Mouse (Mus musculus) yolk sac, embryonic 10.5 days (tissue): ENCODE measurements around the gene Hspa1l.
"Not testable (repeated sequence)": the region's sequence is repeated elsewhere in the genome, so short reads cannot be mapped to it uniquely, and the experiment has no call there.

Source experiments
- DNase-seq: peaks from one replicate; pipeline ENCODE4 v3.0.0-alpha.2; 2017; ENCODE audit warnings: low spot score

Gene Hspa1l

GRCm38 (mm10) chr17:34977000-34977399 lies 4.5 kb downstream of the Hspa1l start:
- DNase-seq = no peak

DNA sequence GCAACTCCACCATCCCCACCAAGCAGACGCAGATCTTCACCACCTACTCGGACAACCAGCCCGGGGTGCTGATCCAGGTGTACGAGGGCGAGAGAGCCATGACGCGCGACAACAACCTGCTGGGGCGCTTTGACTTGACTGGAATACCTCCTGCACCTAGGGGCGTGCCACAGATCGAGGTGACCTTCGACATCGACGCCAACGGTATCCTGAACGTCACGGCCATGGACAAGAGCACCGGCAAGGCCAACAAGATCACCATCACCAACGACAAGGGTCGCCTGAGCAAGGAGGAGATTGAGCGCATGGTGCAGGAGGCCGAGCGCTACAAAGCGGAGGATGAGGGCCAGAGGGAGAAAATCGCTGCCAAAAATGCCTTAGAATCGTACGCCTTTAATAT lies 5.7 kb downstream of the Hspa1l start:
- DNase-seq = no peak

DNA sequence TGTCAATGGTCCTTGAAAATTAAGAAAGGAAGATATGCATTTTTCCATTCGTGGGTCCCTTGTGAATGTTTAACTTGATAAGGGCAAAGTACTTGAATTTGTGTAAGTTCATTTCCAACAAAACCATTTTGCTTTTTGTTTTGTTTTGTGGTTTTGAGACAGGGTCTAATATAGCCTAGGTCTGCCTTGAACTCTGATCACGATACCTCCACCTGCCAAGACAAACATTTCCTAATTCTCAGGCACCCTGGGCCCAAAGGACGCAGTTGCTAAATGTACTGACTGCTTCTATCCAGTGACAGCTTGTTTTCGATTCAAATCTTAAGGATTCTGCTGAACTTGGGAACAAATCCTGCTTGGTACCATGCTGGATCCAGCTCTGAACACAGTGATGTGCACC lies 7.1 kb downstream of the Hspa1l start:
- peak; percentile 31 for DNase-seq

DNA sequence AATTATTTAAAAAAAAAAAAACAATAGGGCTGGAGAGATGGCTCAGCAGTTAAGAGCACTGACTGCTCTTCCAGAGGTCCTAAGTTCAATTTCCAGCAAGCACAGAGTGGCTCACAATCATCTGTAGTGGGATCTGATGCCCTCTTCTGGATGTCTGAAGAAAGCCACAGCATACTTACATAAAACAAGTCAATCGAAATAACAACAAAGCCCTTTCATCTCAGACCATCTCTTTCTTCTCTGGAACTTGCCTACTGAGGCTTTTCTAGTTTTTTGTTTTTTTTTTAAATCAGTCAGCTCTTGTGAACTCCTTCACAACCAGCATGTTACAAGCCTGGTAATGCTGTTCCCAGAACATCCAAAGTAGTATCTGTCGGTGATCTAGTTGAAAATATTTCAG lies 8.2 kb downstream of the Hspa1l start:
- DNase-seq = peak; percentile 72

- DNase-seq = peak; percentile 94
Observed at GRCm38 (mm10) chr17:34981690-34982180, 9.2 kb downstream of the Hspa1l start, which contains the start of gene Lsm2. TSS of gene Lsm2 (plus strand) at chr17:34981862.

DNA sequence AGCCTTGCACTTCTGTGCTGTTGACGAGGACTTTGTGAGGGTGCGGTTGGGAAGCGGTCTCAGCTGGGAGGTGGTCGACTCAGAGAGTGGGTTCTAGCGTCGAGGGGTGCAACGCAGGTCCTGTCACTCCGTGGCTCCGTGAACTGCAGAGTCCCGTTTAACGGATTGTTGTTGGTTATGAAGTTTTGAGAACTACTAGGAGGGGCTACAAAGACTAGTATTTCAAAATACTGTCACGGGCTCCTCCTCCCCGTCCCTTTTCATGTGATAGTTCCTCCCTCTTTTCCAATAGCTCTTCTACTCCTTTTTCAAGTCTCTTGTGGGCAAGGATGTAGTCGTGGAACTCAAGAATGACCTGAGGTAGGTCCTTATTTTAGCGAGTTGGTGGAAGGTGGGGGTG lies 9.8 kb downstream of the Hspa1l start:
- DNase-seq = no peak

DNA sequence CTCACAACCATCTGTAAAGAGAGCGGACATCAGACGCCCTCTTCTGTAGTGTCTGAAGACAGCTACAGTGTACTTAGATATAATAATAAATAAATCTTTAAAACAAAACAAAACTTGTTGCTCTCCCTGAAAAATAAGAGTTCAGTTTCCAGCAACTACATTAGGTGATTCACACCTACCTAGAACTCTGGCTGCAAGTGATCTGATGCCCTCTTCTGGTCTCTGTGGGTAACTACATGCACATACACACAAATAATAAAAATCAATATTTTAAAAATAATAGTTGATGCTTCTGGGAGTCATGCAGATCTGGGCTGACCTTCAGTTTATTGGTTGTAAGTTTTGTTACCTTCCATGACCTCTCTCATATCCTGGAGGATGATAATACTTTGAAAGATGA lies 11.7 kb downstream of the Hspa1l start:
- no peak for DNase-seq

- DNase-seq = no peak
Observed at GRCm38 (mm10) chr17:34994751-34995150, 22.2 kb downstream of the Hspa1l start.

DNA sequence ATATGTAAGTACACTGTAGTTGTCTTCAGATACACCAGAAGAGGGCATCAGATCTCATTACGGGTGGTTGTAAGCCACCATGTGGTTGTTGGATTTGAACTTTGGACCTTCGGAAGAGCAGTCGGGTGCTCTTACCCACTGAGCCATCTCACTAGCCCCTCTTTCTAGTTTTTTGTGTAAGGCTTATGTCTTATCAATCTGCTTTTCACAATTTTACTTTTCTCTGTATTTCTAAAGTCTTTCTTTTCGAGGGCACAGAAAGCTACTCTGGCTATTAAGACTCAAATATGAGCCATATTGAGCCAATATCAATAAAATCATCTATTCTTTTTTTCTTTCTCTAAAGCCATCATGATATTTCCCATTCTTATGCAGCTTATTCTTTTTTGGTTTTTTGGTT lies 22.7 kb downstream of the Hspa1l start:
- DNase-seq = not testable (repeated sequence)

GRCm38 (mm10) chr17:34995927-34996326 lies 23.4 kb downstream of the Hspa1l start:
- DNase-seq = not testable (repeated sequence)

DNA sequence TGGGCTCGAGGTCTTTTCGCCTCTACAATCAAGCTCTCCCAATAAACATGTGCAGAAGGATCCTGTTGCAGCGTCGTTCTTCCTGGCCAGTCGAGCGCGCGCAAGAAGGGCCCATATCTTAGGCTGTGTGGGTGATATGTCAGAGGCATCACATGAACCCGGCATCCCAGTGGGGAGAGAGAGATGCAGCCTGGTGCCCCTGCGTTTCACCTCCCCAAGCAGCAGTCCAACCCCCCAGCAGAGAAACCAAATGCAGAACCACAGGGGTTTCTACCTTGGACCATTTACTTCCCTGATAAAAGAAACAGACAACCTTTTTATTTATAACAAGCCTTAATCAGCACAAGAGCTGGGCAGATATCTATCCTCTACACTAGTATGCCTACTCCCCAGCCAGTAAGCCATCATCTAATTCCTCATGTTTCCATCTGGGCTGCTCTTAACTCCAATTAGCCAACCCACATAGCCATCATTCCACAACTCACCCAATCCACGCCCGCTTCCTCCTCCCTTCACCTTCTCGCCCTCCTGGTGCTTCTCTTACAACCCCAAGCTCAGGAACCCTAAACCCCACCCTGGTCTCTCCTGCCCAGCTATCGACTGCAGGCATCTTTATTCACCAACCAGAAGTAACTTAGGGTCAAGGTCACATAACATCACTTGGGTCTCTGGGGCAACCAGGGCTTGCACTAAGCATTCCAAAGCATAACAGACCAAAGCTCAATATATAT lies 24.1 kb downstream of the Hspa1l start:
- no peak for DNase-seq

GRCm38 (mm10) chr17:34997142-34997483 lies 24.6 kb downstream of the Hspa1l start:
- DNase-seq = no peak

GRCm38 (mm10) chr17:34998526-34999430 lies 26.3 kb downstream of the Hspa1l start:
- DNase-seq = no peak

GRCm38 (mm10) chr17:34999871-35000716 lies 27.6 kb downstream of the Hspa1l start:
- peak; percentile 39 for DNase-seq

- DNase-seq = peak; percentile 97
Observed at GRCm38 (mm10) chr17:35000717-35001451, 28.4 kb downstream of the Hspa1l start, which contains the start of gene Vars. TSS of gene Vars (plus strand) at chr17:35000987.

DNA sequence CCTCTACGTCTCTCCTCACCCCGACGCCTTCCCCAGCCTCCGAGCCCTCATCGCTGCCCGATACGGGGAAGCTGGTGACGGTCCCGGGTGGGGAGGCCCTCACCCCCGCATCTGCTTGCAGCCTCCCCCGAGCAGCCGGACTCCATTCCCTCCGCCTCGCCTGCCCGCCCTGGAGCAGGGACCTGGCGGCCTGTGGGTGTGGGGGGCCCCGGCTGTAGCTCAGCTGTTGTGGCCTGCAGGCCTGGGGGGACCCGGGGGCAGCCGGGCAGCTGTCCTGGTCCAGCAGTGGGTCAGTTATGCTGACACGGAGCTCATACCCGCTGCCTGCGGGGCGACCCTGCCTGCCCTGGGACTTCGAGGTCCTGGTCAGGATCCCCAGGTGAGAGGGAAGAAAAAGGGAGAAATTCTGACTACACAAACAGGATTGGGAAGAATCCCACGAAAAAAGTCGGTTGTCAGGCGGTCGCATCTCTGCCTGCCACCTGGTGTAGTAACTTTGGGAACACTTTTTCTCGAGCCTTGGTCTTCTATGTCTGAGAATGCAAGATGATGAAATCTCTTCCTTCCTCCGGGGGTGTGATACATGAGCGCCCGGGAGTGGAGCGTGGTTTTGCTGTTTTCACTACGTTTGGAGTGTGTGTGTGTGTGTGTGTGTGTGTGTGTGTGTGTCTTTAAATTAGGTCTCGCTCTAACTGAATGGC lies 29.1 kb downstream of the Hspa1l start:
- DNase-seq = no peak

- no peak for DNase-seq
Observed at GRCm38 (mm10) chr17:35002153-35002865, 29.8 kb downstream of the Hspa1l start.

- DNase-seq = no peak
Observed at GRCm38 (mm10) chr17:35003022-35003838, 30.7 kb downstream of the Hspa1l start.

GRCm38 (mm10) chr17:35004075-35004717 lies 31.7 kb downstream of the Hspa1l start:
- DNase-seq = no peak
